In the genomic region with DNA sequence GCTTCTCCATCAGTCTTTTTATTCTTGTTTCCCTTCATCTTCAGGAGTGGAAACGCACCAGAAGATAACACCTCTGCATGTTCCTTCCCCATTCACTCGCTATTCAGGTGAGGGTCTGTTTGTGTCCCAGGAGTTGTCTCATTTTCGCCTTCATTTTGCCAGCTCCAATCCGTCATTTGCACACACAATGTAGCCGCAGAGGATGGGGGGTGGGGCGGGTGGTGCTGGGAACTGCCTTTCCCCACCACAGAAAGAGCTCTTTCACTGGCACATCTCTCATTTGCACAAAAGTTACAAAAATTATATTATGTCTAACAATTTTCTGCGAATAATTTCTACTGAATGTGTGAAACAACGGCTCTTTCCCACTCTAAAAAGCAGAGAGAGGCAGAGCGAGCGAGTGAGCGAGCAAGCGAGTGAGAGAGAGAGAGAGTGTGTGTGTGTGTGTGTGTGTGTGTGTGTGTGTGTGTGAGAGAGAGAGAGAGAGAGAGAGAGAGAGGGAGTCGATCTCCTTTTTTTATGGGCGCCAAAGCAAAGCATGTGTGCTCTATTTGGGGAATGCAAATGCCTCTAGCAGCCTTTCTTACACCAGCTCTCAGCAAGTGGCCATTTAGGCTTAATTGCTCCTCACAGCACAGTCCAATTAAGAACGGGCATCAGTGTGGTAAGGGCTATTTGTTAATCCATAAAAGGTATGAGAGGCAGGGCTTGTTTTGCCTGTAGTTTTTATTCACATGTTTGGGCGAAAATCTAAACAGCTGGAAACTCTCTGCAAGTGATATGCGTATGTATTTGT, we compare ENCODE assay signal across 9 mouse cellular contexts.
DNase-seq lines count a peak whose midpoint lies in the region; ATAC-seq and TF ChIP-seq lines count a peak whose summit lies in the region.
"Had no signal": no experiment of that assay in that cellular context is flagged by ENCODE, and none has a peak within 500 bp of the region (broad histone marks: within the 10 kb centered on the region; RNA-seq: fewer than 3 reads in every experiment).

No protein-coding gene starts in this region.

- no peaks in the 10 kb centered on the region for H3K36me3 ChIP-seq in heart, embryonic 15.5 days
- H3K36me3 ChIP-seq in forebrain, embryonic 14.5 days (ENCODE audit: control insufficient read depth, insufficient read depth, low read length), result no peaks in the 10 kb centered on the region
- H3K36me3 ChIP-seq in midbrain, embryonic 11.5 days (ENCODE audit: control insufficient read depth, insufficient read depth, low read length), result no peaks in the 10 kb centered on the region

- no peak for ATAC-seq in heart, embryonic 15.5 days (replicated peaks; ENCODE audit: insufficient number of reproducible peaks, insufficient read depth, low FRiP score, low read depth)
- ATAC-seq in forebrain, embryonic 14.5 days, result peak; percentile 96
- ATAC-seq in midbrain, embryonic 11.5 days (ENCODE audit: low FRiP score), result peak; percentile 66
- ATAC-seq in megakaryocyte progenitor cell, adult 5-6 weeks (replicated peaks; ENCODE audit: poor library complexity), result no peak
- ATAC-seq: inflammation-experienced regulatory T-cells, adult 6 months had no signal

- intact Hi-C loops in heart, postnatal 10 days (cut with DNase I), result no loop called here

- no peak for TF ChIP-seq CTCF in brain, embryonic 14.5 days (IDR thresholded peaks at IDR 0.05; ENCODE audit: borderline replicate concordance, extremely low read depth, insufficient read depth, insufficient read length)

- no peak for TF ChIP-seq POLR2A in brain, embryonic 14.5 days (IDR thresholded peaks at IDR 0.05; ENCODE audit: borderline replicate concordance, extremely low read depth, insufficient read depth, insufficient read length, poor library complexity, severe bottlenecking)

- peak overlapping the region; percentile 41 for H3K4me2 ChIP-seq in heart, embryonic 15.5 days
- H3K4me2 ChIP-seq in forebrain, embryonic 14.5 days (ENCODE audit: low read length), result peak overlapping the region; percentile 45
- H3K4me2 ChIP-seq in midbrain, embryonic 11.5 days, result peak overlapping the region; percentile 25

- 0 out of 2 replicates have a peak overlapping the region, but pooled peaks have one; percentile 10 for H3K4me3 ChIP-seq in heart, embryonic 15.5 days
- peak overlapping the region; percentile 14 for H3K4me3 ChIP-seq in forebrain, embryonic 14.5 days (ENCODE audit: low read depth, low read length)
- H3K4me3 ChIP-seq in midbrain, embryonic 11.5 days (ENCODE audit: low read depth, low read length), result peak overlapping the region; percentile 6; the same call in 1 of the 2 replicates

- 34% methylated on average over 17 of the region's 17 CpGs for WGBS in heart, embryonic 15.5 days
- under 1% methylated on average over 17 of the region's 17 CpGs for WGBS in forebrain, embryonic 14.5 days
- WGBS in midbrain, embryonic 11.5 days, result 26% methylated on average over 17 of the region's 17 CpGs

- H3K9me3 ChIP-seq in heart, embryonic 15.5 days (replicated peaks), result no peaks in the 10 kb centered on the region
- H3K9me3 ChIP-seq in forebrain, embryonic 14.5 days (replicated peaks; ENCODE audit: control insufficient read depth, low read length), result no peaks in the 10 kb centered on the region
- H3K9me3 ChIP-seq in midbrain, embryonic 11.5 days (ENCODE audit: control insufficient read depth, low read length), result no peaks in the 10 kb centered on the region

- DNase-seq in heart, postnatal 10 days, result no peak
- peak; percentile 96 for DNase-seq in brain, embryonic 14.5 days (ENCODE audit: low read depth)
- peak; percentile 92 for DNase-seq in forebrain, embryonic 14.5 days (ENCODE audit: low spot score)
- DNase-seq in midbrain, embryonic 11.5 days (ENCODE audit: low spot score, missing footprints), result peak; percentile 90
- DNase-seq in adrenal gland, postnatal 36 days, result no peak
- no peak for DNase-seq in kidney, postnatal 25 days

- H3K4me1 ChIP-seq in heart, embryonic 15.5 days (replicated peaks), result no peaks in the 10 kb centered on the region
- H3K4me1 ChIP-seq in forebrain, embryonic 14.5 days (ENCODE audit: control insufficient read depth, insufficient read depth, low read length), result peaks cover 21% of the 10 kb centered on the region
- H3K4me1 ChIP-seq in midbrain, embryonic 11.5 days (ENCODE audit: control insufficient read depth, insufficient read depth, low read length), result peaks cover 4% of the 10 kb centered on the region; the same call in 1 of the 2 replicates

- no peak overlapping the region for H3K9ac ChIP-seq in heart, embryonic 15.5 days
- H3K9ac ChIP-seq in forebrain, embryonic 14.5 days (ENCODE audit: low read length), result peak overlapping the region; percentile 36
- no peak overlapping the region for H3K9ac ChIP-seq in midbrain, embryonic 11.5 days (ENCODE audit: low read length)

- no peak overlapping the region for H3K27ac ChIP-seq in heart, embryonic 15.5 days
- H3K27ac ChIP-seq in forebrain, embryonic 14.5 days (ENCODE audit: low read depth, low read length), result 0 out of 2 replicates have a peak overlapping the region, but pooled peaks have one; percentile 2
- no peak overlapping the region for H3K27ac ChIP-seq in midbrain, embryonic 11.5 days (ENCODE audit: low read depth, low read length)

- peaks cover 4% of the 10 kb centered on the region; the same call in 1 of the 2 replicates for H3K27me3 ChIP-seq in heart, embryonic 15.5 days
- no peaks in the 10 kb centered on the region for H3K27me3 ChIP-seq in forebrain, embryonic 14.5 days (replicated peaks; ENCODE audit: control insufficient read depth, insufficient read depth, low read length)
- H3K27me3 ChIP-seq in midbrain, embryonic 11.5 days (ENCODE audit: control insufficient read depth, insufficient read depth, low read length), result no peaks in the 10 kb centered on the region

Comparison
In these comparisons a context has a peak if more than half of its experiments do, and no peak if none do; other contexts are left out.
1. ATAC-seq: peak in forebrain, embryonic 14.5 days (single experiment) and midbrain, embryonic 11.5 days (single experiment); none in heart, embryonic 15.5 days (single experiment) and megakaryocyte progenitor cell, adult 5-6 weeks (single experiment).
2. DNase-seq: peak in brain, embryonic 14.5 days (single experiment), forebrain, embryonic 14.5 days (single experiment) and midbrain, embryonic 11.5 days (single experiment); none in heart, postnatal 10 days (0 of 2), adrenal gland, postnatal 36 days (0 of 2) and kidney, postnatal 25 days (0 of 2).
3. Peak in every context shown above with its lines, with median percentiles within 50 percentile points of each other: H3K4me2 ChIP-seq and H3K4me3 ChIP-seq.